Mouse (Mus musculus) stomach, embryonic 14.5 days (tissue): ENCODE measurements at regions not wholly inside any gene's neighbourhood (a gene's known extent, or its start where the extent isn't known, plus 50 kb on each side); places are given as distances from the start of the nearest gene placed in this dataset.

Source experiments
- ATAC-seq: fragments of 200-750 bp; cut with Nextera tagmentation; 2 replicates; pipeline ENCODE4 v1.8.0; 2017; ENCODE audit warnings: low read depth, moderate TSS enrichment; ENCODE audit not compliant: insufficient number of reproducible peaks, insufficient read depth, low FRiP score
- H3K27ac ChIP-seq: fragments of 300-500 bp; sonication (generic); 2 replicates; pipeline ENCODE4 v1.5.1; 2014; ENCODE audit warnings: mild to moderate bottlenecking, low read length, moderate library complexity, mixed read lengths
- H3K27me3 ChIP-seq: fragments of 300-500 bp; sonication (generic); 2 replicates; pipeline ENCODE4 v1.6.1; 2014; ENCODE audit warnings: low read length, control low read depth, mixed read lengths; ENCODE audit not compliant: control insufficient read depth, insufficient read depth
- H3K36me3 ChIP-seq: fragments of 300-500 bp; sonication (generic); 2 replicates; pipeline ENCODE4 v1.6.1; 2014; ENCODE audit warnings: mild to moderate bottlenecking, control low read depth, low read length, moderate library complexity, mixed read lengths; ENCODE audit not compliant: control insufficient read depth, insufficient read depth
- H3K4me1 ChIP-seq: fragments of 300-500 bp; sonication (generic); 2 replicates; pipeline ENCODE4 v1.6.1; 2014; ENCODE audit warnings: low read length, control low read depth, mixed read lengths; ENCODE audit not compliant: control insufficient read depth, insufficient read depth
- H3K4me2 ChIP-seq: fragments of 300-500 bp; sonication (generic); replicated peaks from 2 replicates; pipeline ENCODE4 v1.6.1; 2014; ENCODE audit warnings: low read depth, low read length, control low read depth
- H3K4me3 ChIP-seq: fragments of 300-500 bp; sonication (generic); 2 replicates; pipeline ENCODE4 v1.5.1; 2014; ENCODE audit warnings: low read depth, low read length, control low read depth
- H3K9ac ChIP-seq: fragments of 300-500 bp; sonication (generic); replicated peaks from 2 replicates; pipeline ENCODE4 v1.6.1; 2014; ENCODE audit warnings: low read depth, mild to moderate bottlenecking, control low read depth, low read length, moderate library complexity, mixed read lengths
- H3K9me3 ChIP-seq: fragments of 300-500 bp; sonication (generic); 2 replicates; pipeline ENCODE4 v1.6.1; 2016; ENCODE audit warnings: low read depth, low read length, control low read depth; ENCODE audit not compliant: control insufficient read depth
- WGBS: fragments of 180-500 bp; shearing (Covaris S2); extraction: QIAGEN DNeasy Blood & Tissue Kit; methylation state at CpG from one replicate; pipeline ENCODE4 v1.1.7; 2014; 5-methylcytosine and 5-hydroxymethylcytosine counted together

DNA sequence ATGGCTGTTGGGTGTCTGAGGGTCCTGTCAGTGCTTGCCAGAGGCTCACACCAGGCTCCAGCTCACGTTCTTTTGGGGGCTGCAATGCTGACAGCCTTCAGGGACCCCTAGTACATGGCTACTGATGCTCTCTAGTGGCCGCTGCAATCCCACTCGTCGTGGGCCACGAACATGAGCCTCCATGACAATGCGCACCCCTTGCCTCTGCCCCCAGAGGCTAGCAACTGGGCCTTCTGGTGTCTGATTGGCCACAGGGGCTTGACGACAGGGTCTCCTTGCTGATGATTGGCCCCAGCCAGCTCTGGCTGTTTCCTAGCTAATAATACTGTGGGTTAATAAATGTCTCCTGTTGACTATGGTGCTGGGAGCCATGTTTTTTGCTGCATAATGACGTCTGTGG, 61.1 kb downstream of the Rtl1 start:
- Histone ChIP-seq H3K27me3 (no peaks in the 10 kb centered on the region), H3K9me3 (peaks cover 46% of the 10 kb centered on the region), H3K4me1 (peaks cover 12% of the 10 kb centered on the region), H3K27ac (no peak overlapping the region), H3K4me3 (no peak overlapping the region), H3K9ac (no peak overlapping the region), H3K36me3 (no peaks in the 10 kb centered on the region), H3K4me2 (no peak overlapping the region)
- WGBS: 84% methylated on average over 8 of the region's 8 CpGs
- no peak for ATAC-seq

DNA sequence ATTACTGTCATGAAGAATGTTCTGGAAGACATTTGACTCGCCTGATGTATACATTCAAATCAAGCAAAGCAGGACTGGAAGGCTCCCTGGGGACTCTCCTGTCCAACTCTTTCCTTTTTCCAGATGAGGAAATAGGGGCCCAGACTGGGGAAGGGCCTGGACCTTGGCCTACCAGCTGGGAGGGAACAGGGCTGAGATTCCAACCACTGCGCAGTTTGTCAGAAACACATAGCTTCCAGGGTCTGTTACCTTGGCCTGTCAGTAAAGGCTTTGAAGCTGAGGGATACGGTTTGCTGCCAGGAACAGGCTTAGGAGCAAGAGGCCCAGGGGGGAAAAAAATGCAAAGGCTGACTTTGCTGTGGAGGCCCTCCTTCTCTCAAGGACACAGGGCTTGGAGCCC, 61.5 kb downstream of the Rtl1 start:
- Histone ChIP-seq H3K36me3 (no peaks in the 10 kb centered on the region), H3K4me2 (no peak overlapping the region), H3K4me1 (peaks cover 12% of the 10 kb centered on the region), H3K27ac (no peak overlapping the region), H3K9me3 (peaks cover 46% of the 10 kb centered on the region), H3K27me3 (no peaks in the 10 kb centered on the region), H3K4me3 (no peak overlapping the region), H3K9ac (no peak overlapping the region)
- ATAC-seq: no peak
- WGBS: 84% methylated on average over 3 of the region's 3 CpGs

DNA sequence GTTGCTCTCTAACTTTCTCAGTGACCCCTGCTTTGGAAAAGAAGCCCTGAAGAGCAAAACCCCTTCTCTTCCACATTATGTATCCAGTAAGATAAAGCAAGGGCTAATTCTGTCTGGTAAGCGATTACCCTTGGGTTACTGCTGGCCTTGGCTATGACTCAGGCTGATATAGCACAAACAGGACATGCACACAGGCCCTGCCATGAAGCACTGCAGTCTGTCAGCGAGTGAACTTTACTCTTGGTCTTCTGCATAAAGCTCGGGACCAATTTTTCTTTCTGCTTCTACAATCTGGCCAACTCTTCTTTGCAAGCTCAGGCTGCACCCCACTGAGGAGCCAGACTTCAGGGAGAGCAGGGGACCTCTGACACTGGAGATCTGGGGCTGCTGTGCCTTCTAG, 63.6 kb downstream of the Rtl1 start:
- ATAC-seq: no peak
- 73% methylated on average over 3 of the region's 3 CpGs for WGBS
- peaks cover 35% of the 10 kb centered on the region for H3K9me3 ChIP-seq
- no peaks in the 10 kb centered on the region for H3K36me3 ChIP-seq
- no peak overlapping the region for H3K27ac ChIP-seq
- no peak overlapping the region for H3K4me3 ChIP-seq
- H3K4me1 ChIP-seq: peaks cover 24% of the 10 kb centered on the region
- H3K4me2 ChIP-seq: no peak overlapping the region
- no peak overlapping the region for H3K9ac ChIP-seq
- H3K27me3 ChIP-seq: no peaks in the 10 kb centered on the region

DNA sequence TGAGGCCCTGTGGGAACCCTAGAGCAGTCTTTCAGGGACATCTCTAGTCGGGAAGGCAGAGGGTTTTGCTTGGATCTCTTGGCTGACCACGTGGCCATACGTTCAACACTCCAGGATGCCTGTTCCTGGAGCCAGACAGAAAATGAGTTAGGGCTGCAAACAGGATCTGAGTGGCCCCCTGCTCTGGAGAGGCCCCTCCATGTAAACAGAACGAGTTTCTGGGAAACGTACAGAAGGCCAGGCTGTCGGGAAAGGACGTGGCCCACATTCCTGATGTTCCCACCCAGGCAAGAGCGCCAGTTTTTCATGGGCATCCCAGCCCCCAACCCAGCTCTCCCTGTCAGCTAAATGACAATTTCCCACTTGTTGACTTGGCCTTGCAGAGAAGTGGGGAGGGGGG, 67.7 kb downstream of the Rtl1 start:
- Histone ChIP-seq H3K4me2 (no peak overlapping the region), H3K9me3 (peaks cover 33% of the 10 kb centered on the region), H3K9ac (no peak overlapping the region), H3K4me3 (no peak overlapping the region), H3K27me3 (no peaks in the 10 kb centered on the region), H3K36me3 (no peaks in the 10 kb centered on the region), H3K4me1 (peaks cover 24% of the 10 kb centered on the region), H3K27ac (peak overlapping the region; percentile 61; the same call in 1 of the 2 replicates)
- 0 out of 2 replicates have a peak, but pooled peaks have one; percentile 20 for ATAC-seq
- WGBS: 14% methylated on average over 8 of the region's 8 CpGs

DNA sequence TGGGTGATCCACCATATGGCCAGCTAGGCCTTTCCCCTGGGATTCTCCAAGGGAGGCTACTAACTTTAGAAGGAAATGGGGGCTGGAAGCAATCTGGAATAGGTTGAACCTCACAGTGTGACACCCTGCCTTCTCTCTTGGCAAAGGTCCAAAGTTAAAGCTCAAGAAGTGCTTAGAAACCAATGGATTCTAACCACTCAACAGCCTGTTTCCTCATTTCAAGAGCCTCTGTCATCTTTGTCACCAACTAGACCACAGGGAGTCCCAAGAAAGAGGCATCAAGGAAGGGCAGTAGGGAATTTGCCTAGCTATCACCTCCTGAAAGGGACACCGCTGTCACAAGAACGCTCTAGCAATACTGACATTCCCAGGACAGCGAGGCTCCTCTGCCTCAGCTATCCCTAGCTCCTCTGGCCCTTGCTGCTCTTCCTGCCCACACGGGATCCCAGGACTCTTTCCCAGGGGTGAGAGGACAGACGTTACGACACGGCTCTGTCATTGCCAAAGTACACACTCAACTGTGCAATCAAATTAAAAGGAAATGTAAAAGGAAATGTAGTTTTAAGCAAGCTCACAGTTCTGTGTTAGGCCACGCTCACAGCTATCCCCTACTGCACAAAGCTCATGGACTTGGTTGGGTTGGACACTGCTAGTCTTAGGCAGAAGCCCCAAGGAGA, 68.6 kb downstream of the Rtl1 start:
- H3K9ac ChIP-seq: no peak overlapping the region

DNA sequence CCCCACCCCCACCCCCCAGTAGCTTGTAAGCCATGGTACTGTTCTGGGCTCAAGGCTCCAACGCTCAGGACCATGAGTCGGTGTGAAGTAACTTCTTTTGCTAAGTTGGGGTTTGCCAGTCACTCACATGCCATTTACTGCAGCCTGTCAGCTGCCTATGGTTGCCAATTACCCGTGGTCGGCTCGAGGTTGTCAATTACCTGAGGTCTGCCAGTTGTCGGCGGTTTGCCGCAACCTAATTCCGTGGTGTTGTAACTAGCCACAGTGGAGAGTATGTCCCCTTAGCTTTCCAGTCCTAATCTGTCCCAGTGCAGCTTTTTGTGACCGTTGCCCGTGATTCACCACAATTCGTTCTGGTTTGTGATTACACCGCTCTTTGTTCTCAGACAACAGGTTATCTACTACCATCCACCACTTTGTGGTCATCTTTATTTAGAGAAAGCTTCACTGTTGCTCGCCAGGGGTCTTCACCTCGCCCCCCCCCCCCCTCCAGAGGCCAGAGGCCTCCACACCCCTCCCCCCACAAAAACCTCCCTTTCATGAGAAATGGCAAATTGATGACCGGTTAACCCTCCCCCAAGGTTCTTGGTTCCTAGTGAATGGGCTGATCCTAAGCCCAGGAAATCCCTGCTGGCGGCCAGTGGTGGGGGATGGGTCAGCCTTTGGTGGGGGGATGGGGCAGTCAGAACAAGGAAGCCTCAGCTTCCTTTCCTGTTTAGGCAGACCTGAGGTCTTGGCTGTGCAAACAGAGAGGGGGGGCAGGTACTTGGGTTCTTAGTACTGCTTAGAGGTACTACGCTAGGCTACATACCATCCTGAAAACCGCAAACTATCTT, 69.7 kb downstream of the Rtl1 start:
- H3K4me3 ChIP-seq: no peak overlapping the region
- no peaks in the 10 kb centered on the region for H3K27me3 ChIP-seq
- peaks cover 23% of the 10 kb centered on the region for H3K4me1 ChIP-seq
- no peak for ATAC-seq
- H3K9me3 ChIP-seq: peaks cover 43% of the 10 kb centered on the region
- WGBS: 67% methylated on average over 19 of the region's 19 CpGs
- no peak overlapping the region for H3K4me2 ChIP-seq
- no peak overlapping the region for H3K27ac ChIP-seq
- no peak overlapping the region for H3K9ac ChIP-seq
- H3K36me3 ChIP-seq: no peaks in the 10 kb centered on the region

More for the DNA sequence above, 68.6 kb downstream of the Rtl1 start:
- Histone ChIP-seq H3K27me3 (no peaks in the 10 kb centered on the region), H3K4me3 (no peak overlapping the region), H3K4me1 (peaks cover 24% of the 10 kb centered on the region), H3K9me3 (peaks cover 39% of the 10 kb centered on the region), H3K4me2 (no peak overlapping the region), H3K36me3 (no peaks in the 10 kb centered on the region), H3K27ac (peak overlapping the region; percentile 61; the same call in 1 of the 2 replicates)
- ATAC-seq: no peak
- 82% methylated on average over 8 of the region's 8 CpGs for WGBS

DNA sequence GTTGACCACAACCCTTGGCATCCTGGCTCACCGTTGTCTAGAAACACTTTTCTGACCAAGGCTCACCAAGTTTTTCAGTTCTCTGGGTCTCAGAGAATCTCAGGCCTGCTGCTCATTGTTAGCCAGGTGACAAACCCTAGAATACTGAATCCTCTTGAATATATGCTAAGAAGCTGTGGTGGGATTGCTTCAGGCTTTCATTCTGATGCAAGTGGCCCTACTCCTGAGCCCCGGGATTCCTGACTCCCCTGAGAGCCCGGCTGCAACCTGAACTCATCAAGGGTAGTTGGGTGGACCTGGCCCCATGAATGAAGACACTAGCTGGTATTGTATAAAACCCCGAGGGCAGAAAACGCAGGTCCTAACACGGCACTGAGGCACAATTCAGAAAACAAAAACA, 70.6 kb downstream of the Rtl1 start:
- H3K4me2 ChIP-seq: no peak overlapping the region
- H3K27me3 ChIP-seq: no peaks in the 10 kb centered on the region
- no peak overlapping the region for H3K4me3 ChIP-seq
- H3K4me1 ChIP-seq: peaks cover 14% of the 10 kb centered on the region
- WGBS: 75% methylated on average over 6 of the region's 6 CpGs
- H3K27ac ChIP-seq: no peak overlapping the region
- H3K36me3 ChIP-seq: no peaks in the 10 kb centered on the region
- no peak for ATAC-seq
- peaks cover 43% of the 10 kb centered on the region for H3K9me3 ChIP-seq
- no peak overlapping the region for H3K9ac ChIP-seq

DNA sequence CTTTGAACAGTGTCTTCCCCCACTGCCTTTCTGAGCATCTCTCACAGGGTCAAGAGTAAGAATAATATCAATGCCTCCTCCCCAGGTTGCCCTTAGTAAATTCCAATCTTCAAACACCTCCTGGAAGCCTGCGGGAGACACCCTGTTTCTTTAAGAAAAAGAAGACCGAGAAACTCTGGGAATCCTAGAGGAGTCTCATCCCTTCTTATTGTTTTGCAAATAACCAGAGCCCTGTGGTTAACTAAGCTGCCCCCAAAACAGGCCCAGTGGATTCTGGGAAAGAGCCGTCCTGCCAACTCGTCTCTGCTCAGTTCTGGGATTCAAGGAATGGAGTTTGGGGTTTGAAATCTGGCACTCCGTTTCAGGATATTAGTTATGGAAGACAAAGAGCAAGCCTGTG, 71.2 kb downstream of the Rtl1 start:
- ATAC-seq: no peak
- H3K9me3 ChIP-seq: peaks cover 43% of the 10 kb centered on the region
- H3K27me3 ChIP-seq: no peaks in the 10 kb centered on the region
- no peak overlapping the region for H3K4me3 ChIP-seq
- H3K27ac ChIP-seq: no peak overlapping the region
- H3K4me1 ChIP-seq: peaks cover 14% of the 10 kb centered on the region
- no peak overlapping the region for H3K9ac ChIP-seq
- H3K36me3 ChIP-seq: no peaks in the 10 kb centered on the region
- 67% methylated on average over 5 of the region's 5 CpGs for WGBS
- H3K4me2 ChIP-seq: peak overlapping the region; percentile 47; the same call in 1 of the 2 replicates
